Mouse (Mus musculus) left cerebral cortex, adult 11 months (tissue): Measurements from ENCODE around the gene Frmd8.

Experiments
- DNase-seq: peaks from one replicate; pipeline ENCODE4 v3.0.0; 2022; ENCODE audit warnings: low spot score

Frmd8 gene

DNA sequence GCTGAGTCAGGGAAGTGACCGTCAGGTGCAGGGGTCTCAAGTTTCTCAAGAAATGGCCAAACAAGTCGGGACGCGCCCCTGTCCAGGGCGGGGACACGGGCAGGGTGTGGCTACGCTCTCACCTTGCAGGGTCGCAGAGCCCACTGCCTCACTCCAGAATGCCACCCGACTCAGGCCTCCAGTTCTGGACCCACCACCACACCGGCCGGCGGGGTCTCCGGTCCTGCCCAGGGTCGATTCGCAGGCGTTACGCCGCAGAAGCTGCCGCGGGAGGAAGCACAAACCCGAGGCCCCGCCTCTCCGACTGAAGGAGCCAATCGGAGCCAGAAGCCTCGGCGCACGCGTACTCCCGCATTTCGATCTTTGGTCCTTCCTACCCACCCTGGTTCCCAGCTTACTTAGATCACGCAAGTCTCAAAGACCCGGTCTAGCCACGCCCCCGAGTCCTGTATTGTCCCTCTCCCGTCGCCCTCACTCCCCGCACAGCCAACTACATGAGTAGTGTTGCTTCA, at the start of gene Frmd8:
Gene Frmd8 (minus strand): TSS at position 306 of the 512 bp plus-strand sequence.
- peak; percentile 89 for DNase-seq

- peak; percentile 89 for DNase-seq
Measured at GRCm38 (mm10) chr19:5924713-5925093, 49.6 kb upstream of the Frmd8 start, which contains the start of gene Cdc42ep2. Gene Cdc42ep2, minus strand, starts transcription at chr19:5924816.

- peak; percentile 73 for DNase-seq
Measured at GRCm38 (mm10) chr19:5923990-5924712, 49.1 kb upstream of the Frmd8 start.

DNA sequence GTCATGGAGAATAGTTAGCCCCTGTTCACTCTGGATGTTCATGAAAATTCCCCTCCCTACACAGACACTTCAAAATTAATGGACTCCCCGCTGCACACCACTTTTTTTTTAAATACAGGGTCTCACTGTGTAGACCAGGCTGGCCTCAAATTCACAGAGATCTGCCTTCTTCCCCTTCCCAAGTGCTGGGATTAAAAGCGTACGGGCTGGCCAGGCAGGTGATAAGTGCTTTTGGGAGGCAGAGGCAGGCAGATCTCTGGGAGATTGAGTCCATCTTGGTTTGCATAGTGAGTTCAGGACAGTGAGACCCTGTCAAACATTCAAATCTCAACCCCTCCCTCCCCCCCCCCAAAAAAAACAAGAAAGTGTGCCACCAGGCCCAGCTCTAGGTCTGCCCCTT, 47.9 kb upstream of the Frmd8 start:
- DNase-seq, result no peak

- no peak for DNase-seq
Measured at GRCm38 (mm10) chr19:5922119-5922942, 47.3 kb upstream of the Frmd8 start.

DNA sequence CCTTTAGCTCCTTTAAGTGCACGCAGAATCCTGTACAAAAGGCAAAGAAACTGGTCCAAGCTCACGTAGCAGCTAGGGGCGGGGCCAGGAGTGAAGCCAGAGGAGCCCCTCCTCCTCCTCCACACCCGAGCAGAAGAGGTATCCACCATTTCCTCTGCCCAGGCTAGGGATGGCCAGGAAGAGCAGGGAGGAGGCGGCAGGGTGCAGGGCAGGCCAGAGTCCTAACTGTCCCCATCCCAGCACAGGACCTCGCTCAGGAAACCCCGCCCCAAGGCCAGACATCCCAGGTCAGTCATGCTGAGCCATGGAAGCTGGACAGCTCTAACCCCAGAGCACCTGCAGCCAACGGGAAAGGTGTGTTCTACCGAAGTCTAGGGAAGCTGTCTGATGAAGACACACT, 46.6 kb upstream of the Frmd8 start:
- no peak for DNase-seq

- DNase-seq, result no peak
Measured at GRCm38 (mm10) chr19:5913007-5913719, 38.1 kb upstream of the Frmd8 start, which contains the start of gene Dpf2. Gene Dpf2, minus strand, starts transcription at chr19:5913010.

DNA sequence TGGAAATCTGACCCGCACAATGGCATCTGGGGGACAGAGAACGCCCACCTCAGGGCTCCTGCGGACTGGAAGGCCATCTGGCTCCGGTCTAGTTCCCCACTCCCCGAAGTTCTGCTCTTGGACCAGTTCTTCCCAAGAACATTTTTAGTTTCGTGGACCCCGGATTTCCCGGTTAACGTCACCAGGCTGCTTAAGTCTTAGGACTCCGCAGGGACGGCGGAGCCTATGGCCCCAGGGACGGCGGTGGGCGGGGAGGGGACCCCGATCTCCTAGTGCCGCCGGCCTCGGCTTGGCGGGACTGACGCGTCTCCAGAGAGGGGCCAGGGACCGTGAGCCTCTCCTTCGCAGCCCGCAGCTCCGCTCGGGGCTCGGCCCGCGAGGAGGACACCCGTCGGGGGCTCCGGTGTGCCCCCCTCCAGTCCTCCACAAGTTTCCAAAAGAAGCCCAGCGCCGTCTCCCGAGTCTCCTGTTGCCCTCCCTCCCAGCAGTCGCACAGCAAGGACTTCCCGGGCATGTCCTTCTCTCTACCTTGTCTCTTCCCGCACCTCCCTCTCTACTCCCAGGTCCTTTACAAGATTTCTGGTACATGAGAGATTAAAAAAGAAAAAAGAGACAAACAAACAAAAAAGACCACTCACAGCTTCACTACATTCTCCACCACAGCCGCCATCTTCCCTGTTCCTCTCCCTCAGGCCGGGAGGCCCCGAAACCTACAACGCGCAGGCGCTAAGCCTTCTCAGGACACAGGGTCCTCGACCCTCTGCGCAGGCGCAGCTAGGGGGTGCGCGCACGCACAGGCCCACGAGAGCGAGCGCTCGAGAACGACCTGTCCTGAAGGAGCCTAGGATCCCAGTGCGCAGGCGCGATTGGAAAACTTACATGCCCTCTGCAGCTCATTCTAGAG, 37.3 kb upstream of the Frmd8 start:
- peak; percentile 98 for DNase-seq

GRCm38 (mm10) chr19:5911430-5912102, 36.5 kb upstream of the Frmd8 start:
- DNase-seq, result no peak

- no peak for DNase-seq
Measured at GRCm38 (mm10) chr19:5910221-5910620, 35.1 kb upstream of the Frmd8 start.

GRCm38 (mm10) chr19:5907275-5907674, 32.2 kb upstream of the Frmd8 start:
- no peak for DNase-seq

- peak; percentile 91 for DNase-seq
Measured at GRCm38 (mm10) chr19:5894002-5894678, 19.1 kb upstream of the Frmd8 start, which contains the start of gene Tigd3. Gene Tigd3, minus strand, starts transcription at chr19:5894149.

GRCm38 (mm10) chr19:5893282-5894001, 18.4 kb upstream of the Frmd8 start:
- DNase-seq, result no peak

DNA sequence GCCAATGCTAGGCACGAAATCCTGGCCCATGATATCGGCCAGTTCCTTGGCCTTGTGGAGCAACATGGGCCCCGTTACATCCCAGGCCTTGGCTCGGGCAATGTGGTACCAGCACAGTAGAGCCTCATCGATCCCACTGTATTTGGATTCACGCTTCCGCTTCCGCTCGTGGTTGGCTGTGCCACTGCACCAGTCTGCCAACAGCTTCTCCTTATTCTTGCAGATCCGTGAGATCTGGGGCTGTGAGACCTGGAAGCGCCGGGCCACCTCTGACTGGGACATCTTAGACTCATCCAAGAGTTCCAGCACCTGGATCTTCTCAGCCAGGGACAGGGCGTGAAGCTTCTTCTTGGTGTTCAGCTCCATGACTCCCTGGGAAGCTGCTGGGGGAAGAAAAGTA, 17.7 kb upstream of the Frmd8 start:
- DNase-seq, result no peak

- DNase-seq, result no peak
Measured at GRCm38 (mm10) chr19:5892262-5892661, 17.2 kb upstream of the Frmd8 start.

- DNase-seq, result no peak
Measured at GRCm38 (mm10) chr19:5891521-5892258, 16.6 kb upstream of the Frmd8 start.

DNA sequence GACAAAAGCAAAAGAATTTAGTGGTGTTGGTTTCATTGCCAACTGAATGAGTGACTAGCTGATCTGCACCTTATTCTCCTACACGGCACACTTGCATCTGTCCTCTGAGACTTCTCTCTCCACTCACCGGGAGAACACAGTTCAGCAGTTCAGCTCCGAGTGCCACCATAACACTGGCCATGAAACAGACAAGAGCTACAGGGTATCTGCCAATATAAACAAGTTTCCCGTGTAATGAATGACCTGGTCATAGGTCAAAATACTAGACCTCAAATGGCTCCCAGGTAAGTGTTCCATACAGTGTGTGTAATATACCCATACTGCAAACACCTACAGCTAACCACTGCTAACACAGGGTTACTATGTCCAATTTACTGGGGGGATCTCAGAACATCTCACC, 14.1 kb upstream of the Frmd8 start:
- DNase-seq, result no peak

GRCm38 (mm10) chr19:5887234-5887815, 12.3 kb upstream of the Frmd8 start:
- no peak for DNase-seq
